Mouse (Mus musculus) kidney, postnatal 0 days (tissue): Measurements from ENCODE around the gene Als2. TPM values are rescaled to one million over a fixed set of nuclear protein-coding genes. Genes with fewer than 3 reads are reported as not detected.
A peak's percentile ranks its signal among the peaks of the same experiment; 100 is the strongest.

Source experiments
- ATAC-seq: fragments of 200-750 bp; cut with Nextera tagmentation; replicated peaks from 2 replicates; pipeline ENCODE4 v1.8.0; 2017; ENCODE audit warnings: low read depth, moderate number of reproducible peaks, moderate TSS enrichment, moderate library complexity; ENCODE audit not compliant: low FRiP score
- DNase-seq: peaks from one replicate; pipeline ENCODE4 v3.0.0-alpha.2; 2016; ENCODE audit warnings: low spot score
- H3K27ac ChIP-seq: fragments of 300-500 bp; sonication (generic); 2 replicates; pipeline ENCODE4 v1.5.1; 2014; ENCODE audit warnings: mild to moderate bottlenecking
- H3K27me3 ChIP-seq: fragments of 300-500 bp; sonication (generic); 2 replicates; pipeline ENCODE4 v1.6.1; 2014; ENCODE audit warnings: low read length, mixed read lengths; ENCODE audit not compliant: insufficient read depth
- H3K36me3 ChIP-seq: fragments of 300-500 bp; sonication (generic); 2 replicates; pipeline ENCODE4 v1.6.1; 2014; ENCODE audit warnings: low read length, mixed read lengths; ENCODE audit not compliant: insufficient read depth
- H3K4me1 ChIP-seq: fragments of 300-500 bp; sonication (generic); replicated peaks from 2 replicates; pipeline ENCODE4 v1.6.1; 2014; ENCODE audit warnings: antibody characterized with exemption, low read length, mixed read lengths; ENCODE audit not compliant: insufficient read depth
- H3K4me2 ChIP-seq: fragments of 300-500 bp; sonication (generic); 2 replicates; pipeline ENCODE4 v1.6.1; 2014; ENCODE audit warnings: mild to moderate bottlenecking, low read length, moderate library complexity, mixed read lengths
- H3K4me3 ChIP-seq: fragments of 300-500 bp; sonication (generic); replicated peaks from 2 replicates; pipeline ENCODE4 v1.5.1; 2014; ENCODE audit warnings: low read depth, low read length
- H3K9ac ChIP-seq: fragments of 300-500 bp; sonication (generic); 2 replicates; pipeline ENCODE4 v1.6.1; 2014; ENCODE audit warnings: low read depth, low read length
- H3K9me3 ChIP-seq: fragments of 300-500 bp; sonication (generic); replicated peaks from 2 replicates; pipeline ENCODE4 v1.6.1; 2016; ENCODE audit warnings: low read length, inconsistent platforms, mixed read lengths
- CTCF ChIP-seq: IDR thresholded peaks from 2 replicates; pipeline ENCODE4 v1.5.1; 2016; ENCODE audit warnings: antibody characterized with exemption, low read depth, mild to moderate bottlenecking, moderate library complexity
- WGBS: fragments of 180-500 bp; shearing (Covaris S2); extraction: QIAGEN DNeasy Blood & Tissue Kit; methylation state at CpG from one replicate; pipeline ENCODE4 v1.1.7; 2014; 5-methylcytosine and 5-hydroxymethylcytosine counted together
- polyA plus RNA-seq: library from polyadenylated mRNA; unstranded; fragments of >200 nt; fragmentation: Nextera tagmentation; extraction: Ambion mirVana; gene quantifications from 2 replicates; pipeline ENCODE4 v1.2.1, GENCODE M21; 2015

Als2 gene
- polyA plus RNA-seq, 1 experiment from 2014 or later = 6.0 TPM

DNA sequence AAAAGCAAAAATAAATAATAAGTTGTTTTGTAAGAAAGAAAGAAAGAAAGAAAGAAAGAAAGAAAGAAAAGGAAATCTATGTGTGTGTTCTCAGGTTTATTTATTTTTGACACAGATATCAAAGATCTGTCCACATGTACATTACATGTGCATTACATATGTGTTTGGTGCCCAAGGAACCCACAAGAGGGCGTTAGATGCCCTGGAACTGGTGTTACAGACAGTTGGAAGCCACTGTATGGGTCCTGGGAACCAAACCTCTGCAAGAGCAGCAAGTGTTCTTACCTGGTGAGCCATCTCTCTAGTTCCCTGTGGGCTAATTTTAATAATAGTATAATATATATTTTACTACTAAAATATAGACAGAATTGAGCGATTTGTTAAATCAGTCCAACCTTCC lies 6.7 kb upstream of the Als2 start:
- no peak overlapping the region for H3K4me3 ChIP-seq
- no peak overlapping the region for H3K27ac ChIP-seq
- ATAC-seq = no peak
- no peaks in the 10 kb centered on the region for H3K9me3 ChIP-seq
- H3K27me3 ChIP-seq = no peaks in the 10 kb centered on the region
- WGBS = 71% methylated on average over 2 of the region's 2 CpGs
- peak; percentile 16; the same call in 1 of the 2 replicates for TF ChIP-seq CTCF
- DNase-seq = no peak
- H3K9ac ChIP-seq = no peak overlapping the region
- no peaks in the 10 kb centered on the region for H3K36me3 ChIP-seq
- H3K4me1 ChIP-seq = no peaks in the 10 kb centered on the region; the same call in 1 of the 2 replicates
- H3K4me2 ChIP-seq = no peak overlapping the region

- Histone ChIP-seq H3K4me2 (peak overlapping the region; percentile 70), H3K4me3 (peak overlapping the region; percentile 68), H3K4me1 (no peaks in the 10 kb centered on the region), H3K36me3 (no peaks in the 10 kb centered on the region), H3K9ac (peak overlapping the region; percentile 47), H3K9me3 (no peaks in the 10 kb centered on the region), H3K27me3 (no peaks in the 10 kb centered on the region), H3K27ac (peak overlapping the region; percentile 43)
- peak; percentile 88 for TF ChIP-seq CTCF
- ATAC-seq (peak; percentile 50), DNase-seq (peak; percentile 88)
- under 1% methylated on average over 19 of the region's 19 CpGs for WGBS
Measured at GRCm38 (mm10) chr1:59237614-59238211, 682 bp upstream of the Als2 start.

GRCm38 (mm10) chr1:59229187-59229586 lies 7.8 kb downstream of the Als2 start:
- no peak overlapping the region for H3K9ac ChIP-seq
- TF ChIP-seq CTCF = no peak
- no peaks in the 10 kb centered on the region for H3K9me3 ChIP-seq
- no peaks in the 10 kb centered on the region for H3K27me3 ChIP-seq
- H3K4me2 ChIP-seq = no peak overlapping the region
- WGBS = 48% methylated on average over 4 of the region's 4 CpGs
- no peak overlapping the region for H3K4me3 ChIP-seq
- H3K27ac ChIP-seq = no peak overlapping the region
- 0 out of 2 replicates have a peak, but pooled peaks cover 6% of the 10 kb centered on the region for H3K36me3 ChIP-seq
- no peak for DNase-seq
- H3K4me1 ChIP-seq = no peaks in the 10 kb centered on the region
- no peak for ATAC-seq

DNA sequence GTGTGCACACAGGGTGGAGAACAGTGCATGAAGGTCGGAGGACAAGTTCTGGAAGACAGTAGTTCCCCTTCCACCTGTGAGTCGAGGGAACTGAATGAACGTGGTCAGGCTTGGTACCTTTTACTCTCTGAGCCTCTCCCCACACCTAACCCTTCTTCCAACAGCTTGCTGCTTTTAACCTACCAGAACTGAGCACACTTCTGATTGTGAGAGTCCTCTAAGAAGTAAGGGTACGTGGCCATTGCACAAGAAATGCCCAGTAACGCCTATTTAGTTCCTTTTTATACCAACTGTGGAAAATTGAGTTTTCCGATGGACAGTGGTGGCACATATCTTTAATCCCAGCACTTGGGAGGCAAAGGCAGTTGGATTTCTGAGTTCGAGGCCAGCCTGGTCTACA lies 8.5 kb downstream of the Als2 start:
- no peak overlapping the region for H3K4me3 ChIP-seq
- 0 out of 2 replicates have a peak, but pooled peaks cover 6% of the 10 kb centered on the region for H3K36me3 ChIP-seq
- ATAC-seq (no peak), DNase-seq (no peak)
- H3K4me2 ChIP-seq = no peak overlapping the region
- H3K9me3 ChIP-seq = no peaks in the 10 kb centered on the region
- H3K27ac ChIP-seq = no peak overlapping the region
- H3K27me3 ChIP-seq = no peaks in the 10 kb centered on the region
- TF ChIP-seq CTCF = no peak
- no peaks in the 10 kb centered on the region for H3K4me1 ChIP-seq
- 91% methylated on average over 7 of the region's 7 CpGs for WGBS
- H3K9ac ChIP-seq = no peak overlapping the region

- DNase-seq = no peak
- H3K4me1 ChIP-seq = no peaks in the 10 kb centered on the region
- TF ChIP-seq CTCF = no peak
- H3K27me3 ChIP-seq = no peaks in the 10 kb centered on the region
- H3K4me3 ChIP-seq = no peak overlapping the region
- ATAC-seq = no peak
- WGBS = 87% methylated on average over 7 of the region's 7 CpGs
- no peak overlapping the region for H3K4me2 ChIP-seq
- H3K9me3 ChIP-seq = no peaks in the 10 kb centered on the region
- no peak overlapping the region for H3K27ac ChIP-seq
- H3K36me3 ChIP-seq = no peaks in the 10 kb centered on the region
- no peak overlapping the region for H3K9ac ChIP-seq
Measured at GRCm38 (mm10) chr1:59222101-59222825, 14.8 kb downstream of the Als2 start.

- Histone ChIP-seq H3K27me3 (no peaks in the 10 kb centered on the region), H3K4me1 (no peaks in the 10 kb centered on the region), H3K9me3 (no peaks in the 10 kb centered on the region), H3K4me2 (no peak overlapping the region), H3K36me3 (no peaks in the 10 kb centered on the region), H3K9ac (no peak overlapping the region), H3K27ac (no peak overlapping the region), H3K4me3 (no peak overlapping the region)
- no peak for TF ChIP-seq CTCF
- DNase-seq = no peak
- 86% methylated on average over 2 of the region's 2 CpGs for WGBS
- ATAC-seq = no peak
Measured at GRCm38 (mm10) chr1:59221591-59221990, 15.4 kb downstream of the Als2 start.
